Mouse (Mus musculus): ENCODE measurements at regions not wholly inside any gene's neighbourhood (a gene's known extent, or its start where the extent isn't known, plus 50 kb on each side); places are given as distances from the start of the nearest gene placed in this dataset.
"Not testable (repeated sequence)": the region's sequence is repeated elsewhere in the genome, so short reads cannot be mapped to it uniquely, and the experiment has no call there.

DNA sequence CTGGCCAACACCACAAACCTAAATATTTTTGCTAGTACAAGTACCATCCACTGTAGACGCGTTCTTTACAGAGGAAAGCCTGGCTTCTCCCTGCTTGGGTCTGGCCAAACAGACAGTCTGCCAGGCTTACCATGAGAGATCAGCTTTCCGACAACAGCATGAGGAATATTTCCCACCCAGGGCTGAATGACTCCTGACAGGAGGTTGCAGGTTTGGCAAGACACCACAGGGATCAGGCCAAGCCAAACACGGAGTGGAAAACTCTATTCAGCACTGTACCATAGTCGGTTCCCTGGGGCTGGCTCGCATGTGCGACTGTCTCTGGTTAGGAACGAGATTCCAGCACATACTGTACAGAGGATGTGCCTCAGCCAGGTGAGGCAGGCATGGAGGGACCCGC lies 140.7 kb upstream of the Supt20 start:
- ATAC-seq, result no peak
- H3K4me3 ChIP-seq, result no peak overlapping the region
- H3K9me3 ChIP-seq (replicated peaks), result peaks cover 6% of the 10 kb centered on the region; the same call in 1 of the 2 replicates
- H3K27ac ChIP-seq, result no peak overlapping the region
- no peak overlapping the region for H3K9ac ChIP-seq
- H3K4me1 ChIP-seq, result no peaks in the 10 kb centered on the region
- 88% methylated on average over 9 of the region's 9 CpGs for WGBS
- H3K27me3 ChIP-seq, result no peaks in the 10 kb centered on the region
- no peak overlapping the region for H3K4me2 ChIP-seq
- no peaks in the 10 kb centered on the region for H3K36me3 ChIP-seq (ENCODE audit: poor library complexity, severe bottlenecking)

DNA sequence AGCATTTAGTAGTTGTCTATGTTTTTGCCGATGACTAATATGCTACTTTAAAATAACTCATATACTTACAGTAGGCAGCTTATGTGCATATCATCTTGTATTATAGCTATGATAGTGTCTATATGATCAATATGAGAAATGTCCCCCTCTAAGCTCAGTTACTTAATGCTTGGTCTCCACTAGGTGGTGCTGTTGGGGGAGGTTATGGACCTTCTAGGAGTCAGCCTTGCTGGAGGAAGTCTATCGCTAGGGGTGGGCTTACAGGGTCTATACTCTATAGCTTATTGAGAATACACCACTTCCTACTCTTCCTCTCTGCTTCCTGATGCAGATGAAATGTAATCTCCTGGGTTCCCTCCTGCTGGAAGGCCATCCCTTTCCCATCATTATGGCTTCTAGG lies 136.7 kb upstream of the Supt20 start:
- H3K9ac ChIP-seq, result no peak overlapping the region
- no peak for ATAC-seq
- no peak overlapping the region for H3K4me3 ChIP-seq
- H3K27me3 ChIP-seq, result no peaks in the 10 kb centered on the region
- peaks cover 6% of the 10 kb centered on the region; the same call in 1 of the 2 replicates for H3K9me3 ChIP-seq (replicated peaks)
- no peak overlapping the region for H3K27ac ChIP-seq
- no peaks in the 10 kb centered on the region for H3K36me3 ChIP-seq (ENCODE audit: poor library complexity, severe bottlenecking)
- H3K4me1 ChIP-seq, result no peaks in the 10 kb centered on the region
- WGBS, result 95% methylated on average over 2 of the region's 2 CpGs
- no peak overlapping the region for H3K4me2 ChIP-seq

DNA sequence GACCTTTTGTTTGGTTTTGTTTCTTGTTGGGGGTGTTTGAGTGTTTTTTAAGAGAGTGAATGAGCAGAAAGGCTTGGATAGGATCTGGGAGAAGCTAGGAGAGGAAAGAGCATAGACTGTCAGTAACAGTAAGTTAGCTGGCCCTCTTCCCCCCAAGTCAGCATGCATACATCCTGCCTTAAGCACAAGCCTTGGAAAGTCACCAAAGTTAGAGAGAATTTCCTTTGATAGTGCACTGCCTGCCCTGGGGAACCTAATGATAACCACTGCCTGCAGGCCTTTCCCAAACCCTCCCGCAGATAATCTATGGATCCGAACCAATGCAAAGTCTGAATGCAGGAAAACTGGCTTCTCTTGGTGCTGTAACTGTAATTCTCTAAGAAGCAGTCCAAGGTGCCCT lies 133.6 kb upstream of the Supt20 start:
- WGBS, result 94% methylated on average over 2 of the region's 2 CpGs
- Histone ChIP-seq H3K4me2 (no peak overlapping the region), H3K36me3 (ENCODE audit: poor library complexity, severe bottlenecking) (no peaks in the 10 kb centered on the region), H3K27me3 (no peaks in the 10 kb centered on the region), H3K4me1 (no peaks in the 10 kb centered on the region), H3K4me3 (no peak overlapping the region), H3K9ac (no peak overlapping the region), H3K27ac (no peak overlapping the region), H3K9me3 (replicated peaks) (peaks cover 4% of the 10 kb centered on the region; the same call in 1 of the 2 replicates)
- no peak for ATAC-seq

DNA sequence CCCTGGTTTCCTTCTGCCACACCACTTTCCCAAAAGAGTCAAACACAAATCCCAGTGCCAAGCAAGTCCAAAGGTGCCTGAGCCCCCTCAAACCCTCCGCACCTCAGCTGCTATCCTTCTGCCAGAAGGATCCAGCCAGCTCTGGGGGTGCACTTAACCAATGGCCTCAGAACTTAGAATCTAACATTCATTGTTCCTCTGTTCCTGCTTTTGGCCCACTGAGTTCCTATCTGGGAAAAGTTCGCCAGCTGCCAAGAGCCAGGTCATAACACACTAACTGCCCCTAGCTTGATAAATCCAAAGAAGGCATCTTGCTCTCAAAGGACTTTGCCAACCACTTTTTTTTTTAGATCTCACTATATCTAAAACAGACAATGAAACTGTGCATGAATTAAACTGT lies 133.1 kb upstream of the Supt20 start:
- Histone ChIP-seq H3K27me3 (no peaks in the 10 kb centered on the region), H3K9ac (no peak overlapping the region), H3K4me2 (no peak overlapping the region), H3K36me3 (ENCODE audit: poor library complexity, severe bottlenecking) (no peaks in the 10 kb centered on the region), H3K4me3 (no peak overlapping the region), H3K27ac (no peak overlapping the region), H3K9me3 (replicated peaks) (no peaks in the 10 kb centered on the region), H3K4me1 (no peaks in the 10 kb centered on the region)
- ATAC-seq, result no peak
- 92% methylated on average over 2 of the region's 2 CpGs for WGBS

DNA sequence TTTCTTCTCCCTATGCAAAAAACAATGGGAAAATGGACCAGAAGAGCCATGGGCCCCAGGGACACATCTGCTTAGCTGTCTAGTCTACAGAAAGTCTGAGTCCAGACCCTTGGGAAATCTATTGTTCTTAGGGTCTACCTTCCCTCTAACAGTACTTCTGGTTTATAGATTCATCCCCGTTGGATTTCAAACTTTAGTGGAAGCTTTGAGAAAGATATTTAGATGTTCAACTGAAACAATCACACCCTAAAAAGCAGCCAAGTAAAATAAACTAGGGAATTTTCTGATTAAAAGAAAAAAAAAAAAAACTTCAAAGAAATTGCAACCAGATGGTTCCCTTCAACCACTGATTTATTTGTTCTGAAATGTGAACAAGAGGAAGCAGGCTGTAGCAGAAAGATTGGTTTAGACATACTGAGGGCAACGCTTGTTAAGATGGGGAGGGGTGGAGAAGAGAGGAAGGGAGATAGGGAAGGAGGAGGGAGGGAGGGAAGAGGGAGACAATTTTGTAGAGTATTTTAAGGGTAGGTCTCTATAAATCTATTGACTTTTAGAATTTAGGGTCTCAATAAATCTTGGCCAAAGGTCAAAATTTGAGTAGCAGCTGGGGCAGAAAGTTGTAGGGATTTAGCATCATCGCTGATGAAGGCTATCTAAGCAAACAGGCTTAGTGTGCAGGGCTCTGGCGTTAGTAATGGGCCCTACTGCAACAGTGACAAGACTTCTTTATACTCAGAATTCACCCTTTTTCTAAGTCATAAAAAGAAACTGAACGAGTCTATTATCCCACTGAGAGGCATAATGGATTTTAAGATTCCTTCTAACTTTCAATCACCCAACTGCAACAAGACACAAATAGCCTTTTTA lies 132.3 kb upstream of the Supt20 start:
- H3K27ac ChIP-seq, result no peak overlapping the region
- no peaks in the 10 kb centered on the region for H3K36me3 ChIP-seq (ENCODE audit: poor library complexity, severe bottlenecking)
- H3K9ac ChIP-seq, result no peak overlapping the region
- H3K4me2 ChIP-seq, result no peak overlapping the region
- no peaks in the 10 kb centered on the region for H3K4me1 ChIP-seq
- no peaks in the 10 kb centered on the region for H3K27me3 ChIP-seq
- no peaks in the 10 kb centered on the region for H3K9me3 ChIP-seq (replicated peaks)
- 65% methylated on average over 5 of the region's 5 CpGs for WGBS
- H3K4me3 ChIP-seq, result no peak overlapping the region
- ATAC-seq, result no peak

DNA sequence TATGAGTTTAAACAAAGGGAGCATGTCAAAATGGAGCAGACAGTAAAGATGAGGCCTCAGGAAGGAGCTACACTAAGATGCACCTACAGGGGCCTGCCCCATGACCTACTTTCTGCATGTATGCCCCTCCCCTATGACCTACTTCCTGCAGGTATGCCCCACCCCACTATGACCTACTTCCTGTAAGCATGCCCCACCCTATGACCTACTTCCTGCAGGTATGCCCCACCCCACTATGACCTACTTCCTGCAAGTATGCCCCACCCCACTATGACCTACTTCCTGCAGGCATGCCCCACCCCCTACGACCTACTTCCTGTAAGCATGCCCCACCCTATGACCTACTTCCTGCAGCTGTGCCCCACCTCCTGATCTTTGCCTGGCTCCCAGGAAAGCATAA lies 125.3 kb upstream of the Supt20 start:
- WGBS, result 95% methylated on average over 1 of the region's 1 CpGs
- no peak for ATAC-seq
- H3K9me3 ChIP-seq (replicated peaks), result no peaks in the 10 kb centered on the region
- H3K36me3 ChIP-seq (ENCODE audit: poor library complexity, severe bottlenecking), result no peaks in the 10 kb centered on the region
- no peak overlapping the region for H3K9ac ChIP-seq
- H3K27ac ChIP-seq, result no peak overlapping the region
- no peak overlapping the region for H3K4me2 ChIP-seq
- no peaks in the 10 kb centered on the region for H3K27me3 ChIP-seq
- H3K4me1 ChIP-seq, result no peaks in the 10 kb centered on the region
- H3K4me3 ChIP-seq, result no peak overlapping the region

DNA sequence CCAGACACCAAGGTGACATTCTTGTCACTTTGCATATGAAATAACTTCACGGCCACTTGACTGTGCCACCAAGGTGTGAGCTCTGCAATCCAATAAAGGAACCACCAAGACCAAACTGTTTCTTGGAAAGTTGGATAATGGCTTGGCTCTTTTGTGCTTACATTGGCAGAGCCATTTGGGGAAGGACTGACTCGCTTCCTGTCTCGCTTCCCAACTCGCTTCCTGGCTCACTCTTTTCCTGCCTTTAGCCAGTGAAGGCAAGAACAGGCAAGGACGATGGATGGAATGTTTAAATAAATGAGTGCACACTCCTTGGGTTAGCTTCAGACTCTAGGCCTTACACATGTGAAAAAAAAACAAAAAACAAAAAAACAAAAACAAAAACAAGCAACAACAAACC lies 124.5 kb upstream of the Supt20 start:
- no peak for ATAC-seq
- Histone ChIP-seq H3K4me3 (no peak overlapping the region), H3K27me3 (no peaks in the 10 kb centered on the region), H3K4me1 (no peaks in the 10 kb centered on the region), H3K9ac (no peak overlapping the region), H3K36me3 (ENCODE audit: poor library complexity, severe bottlenecking) (no peaks in the 10 kb centered on the region), H3K9me3 (replicated peaks) (no peaks in the 10 kb centered on the region), H3K4me2 (no peak overlapping the region), H3K27ac (no peak overlapping the region)
- WGBS, result 93% methylated on average over 5 of the region's 5 CpGs

DNA sequence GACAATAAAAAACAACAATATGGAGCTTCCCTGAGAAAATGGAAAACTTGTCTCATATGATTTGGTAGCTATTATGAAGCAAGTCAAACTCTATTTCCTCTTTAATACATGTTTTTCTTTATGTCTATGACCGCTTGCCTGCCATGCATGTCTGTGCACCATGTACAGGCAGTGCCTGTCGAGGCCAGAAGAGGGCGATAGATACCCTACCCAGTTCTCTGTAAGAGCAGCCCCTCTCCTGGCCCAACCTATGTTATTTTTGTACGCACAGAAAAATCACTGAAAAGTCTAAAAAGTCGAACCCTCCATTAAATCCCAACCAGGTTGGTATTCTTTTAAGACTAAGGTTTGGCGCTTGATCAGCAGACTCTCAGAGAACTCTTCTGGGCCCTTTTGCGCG lies 122.1 kb upstream of the Supt20 start:
- H3K9me3 ChIP-seq (replicated peaks), result no peaks in the 10 kb centered on the region
- H3K27me3 ChIP-seq, result no peaks in the 10 kb centered on the region
- H3K4me3 ChIP-seq, result no peak overlapping the region
- H3K4me1 ChIP-seq, result no peaks in the 10 kb centered on the region
- ATAC-seq, result no peak
- H3K9ac ChIP-seq, result no peak overlapping the region
- no peaks in the 10 kb centered on the region for H3K36me3 ChIP-seq (ENCODE audit: poor library complexity, severe bottlenecking)
- H3K27ac ChIP-seq, result no peak overlapping the region
- H3K4me2 ChIP-seq, result no peak overlapping the region
- 77% methylated on average over 8 of the region's 8 CpGs for whole genome bisulfite sequencing

DNA sequence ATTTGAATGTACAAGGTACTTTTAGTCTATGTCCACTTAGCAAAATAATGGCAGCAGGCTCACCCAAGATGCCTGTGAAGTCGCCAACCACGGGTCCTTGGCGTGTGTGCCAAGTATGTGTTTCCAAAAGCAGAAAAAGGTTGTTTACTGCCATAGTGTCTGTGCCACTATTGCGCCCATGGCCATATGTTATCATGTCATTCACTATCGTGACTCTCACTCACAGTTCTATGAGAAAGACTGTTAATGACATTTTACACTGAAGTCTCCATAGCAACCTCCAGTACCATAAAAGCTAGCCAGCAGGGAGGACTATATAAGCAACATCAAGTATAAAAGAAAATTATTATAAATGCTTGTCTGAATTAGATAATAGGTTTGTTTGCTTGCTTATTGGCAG lies 114.8 kb upstream of the Supt20 start:
- whole genome bisulfite sequencing, result 86% methylated on average over 5 of the region's 5 CpGs
- no peak overlapping the region for H3K4me3 ChIP-seq
- ATAC-seq, result peak; percentile 58; the same call in 1 of the 2 replicates

DNA sequence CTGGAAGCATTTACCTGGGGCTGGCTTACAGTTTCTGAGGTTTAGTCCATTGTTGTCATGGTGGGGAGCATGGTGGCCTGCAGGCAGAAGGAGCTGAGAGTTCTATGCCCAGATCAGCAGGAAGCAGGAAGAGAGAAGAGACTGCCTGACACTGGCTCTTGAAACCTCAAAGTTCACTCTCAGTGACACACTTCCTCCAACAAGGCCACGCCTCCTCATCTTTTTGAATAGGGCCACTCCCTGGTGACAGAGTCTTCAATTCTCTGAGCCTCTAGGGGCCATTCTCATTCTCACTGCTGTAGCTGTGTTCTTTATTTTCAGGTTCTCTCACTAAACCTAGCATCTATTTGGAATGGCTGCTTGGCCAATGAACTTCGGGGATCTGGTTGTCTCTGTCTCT lies 113.2 kb upstream of the Supt20 start:
- no peaks in the 10 kb centered on the region for H3K27me3 ChIP-seq
- no peak overlapping the region for H3K27ac ChIP-seq
- no peaks in the 10 kb centered on the region for H3K36me3 ChIP-seq (ENCODE audit: poor library complexity, severe bottlenecking)
- 0 out of 2 replicates have a peak, but pooled peaks cover 4% of the 10 kb centered on the region for H3K9me3 ChIP-seq (replicated peaks)
- WGBS, result 98% methylated on average over 2 of the region's 2 CpGs
- ATAC-seq, result no peak
- H3K9ac ChIP-seq, result no peak overlapping the region
- H3K4me3 ChIP-seq, result no peak overlapping the region
- H3K4me2 ChIP-seq, result no peak overlapping the region
- H3K4me1 ChIP-seq, result no peaks in the 10 kb centered on the region

More for the DNA sequence above, 114.8 kb upstream of the Supt20 start:
- H3K9me3 ChIP-seq (replicated peaks), result 0 out of 2 replicates have a peak, but pooled peaks cover 4% of the 10 kb centered on the region
- no peaks in the 10 kb centered on the region for H3K27me3 ChIP-seq
- no peak overlapping the region for H3K27ac ChIP-seq
- no peak overlapping the region for H3K4me2 ChIP-seq
- no peaks in the 10 kb centered on the region for H3K36me3 ChIP-seq (ENCODE audit: poor library complexity, severe bottlenecking)
- no peak overlapping the region for H3K9ac ChIP-seq
- H3K4me1 ChIP-seq, result no peaks in the 10 kb centered on the region

DNA sequence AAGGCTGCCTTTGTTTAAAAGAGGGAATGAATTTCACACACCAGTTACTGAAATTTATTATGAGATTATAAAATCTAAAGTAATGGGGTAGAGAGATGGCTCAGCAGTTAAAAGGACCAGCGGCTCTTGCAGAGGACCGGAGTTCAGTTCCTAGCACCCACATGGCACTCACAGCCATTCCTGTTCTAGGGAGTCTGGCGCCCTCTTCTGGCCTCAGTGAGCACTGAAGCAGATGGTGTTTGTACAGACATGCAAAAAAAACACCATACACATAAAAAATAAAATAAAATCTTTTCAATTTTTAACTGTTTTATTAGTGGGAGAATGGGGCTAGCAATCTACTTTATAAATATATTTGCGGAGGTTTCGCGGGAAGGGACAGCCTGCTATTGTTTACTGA lies 112.3 kb upstream of the Supt20 start:
- H3K4me2 ChIP-seq, result no peak overlapping the region
- no peak for ATAC-seq
- no peaks in the 10 kb centered on the region for H3K4me1 ChIP-seq
- H3K27me3 ChIP-seq, result no peaks in the 10 kb centered on the region
- no peak overlapping the region for H3K9ac ChIP-seq
- H3K4me3 ChIP-seq, result no peak overlapping the region
- 93% methylated on average over 6 of the region's 6 CpGs for WGBS
- H3K27ac ChIP-seq, result no peak overlapping the region
- H3K36me3 ChIP-seq (ENCODE audit: poor library complexity, severe bottlenecking), result no peaks in the 10 kb centered on the region
- H3K9me3 ChIP-seq (replicated peaks), result 0 out of 2 replicates have a peak, but pooled peaks cover 6% of the 10 kb centered on the region

DNA sequence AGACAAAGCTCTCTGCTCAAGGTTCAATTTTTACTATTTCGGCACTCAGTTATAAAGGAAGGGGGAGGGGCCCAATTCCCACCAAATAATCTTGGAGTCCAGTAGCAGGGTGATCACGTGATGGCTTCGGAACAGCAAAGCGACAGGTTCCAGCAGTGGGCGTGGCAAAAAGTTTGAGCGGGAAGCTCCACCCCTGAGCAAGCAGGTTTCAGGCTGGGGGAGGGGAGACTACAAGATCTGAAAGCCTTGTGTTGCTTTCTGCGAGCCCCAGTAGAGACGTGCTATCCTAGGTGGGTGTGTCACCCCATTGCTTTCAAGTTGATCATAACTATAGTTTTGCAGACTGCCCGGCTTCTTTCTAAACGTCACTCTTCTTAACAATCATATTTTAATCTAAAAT lies 106.8 kb upstream of the Supt20 start:
- not testable (repeated sequence) for H3K27ac ChIP-seq; H3K36me3 ChIP-seq (ENCODE audit: poor library complexity, severe bottlenecking)

More for the DNA sequence above, 106.8 kb upstream of the Supt20 start:
- not testable (repeated sequence) for H3K9me3 ChIP-seq (replicated peaks); ATAC-seq; H3K4me3 ChIP-seq; H3K4me1 ChIP-seq; H3K4me2 ChIP-seq; H3K9ac ChIP-seq; H3K27me3 ChIP-seq
- 85% methylated on average over 9 of the region's 10 CpGs for WGBS

All from forebrain, embryonic 13.5 days (tissue).